In the genomic region with DNA sequence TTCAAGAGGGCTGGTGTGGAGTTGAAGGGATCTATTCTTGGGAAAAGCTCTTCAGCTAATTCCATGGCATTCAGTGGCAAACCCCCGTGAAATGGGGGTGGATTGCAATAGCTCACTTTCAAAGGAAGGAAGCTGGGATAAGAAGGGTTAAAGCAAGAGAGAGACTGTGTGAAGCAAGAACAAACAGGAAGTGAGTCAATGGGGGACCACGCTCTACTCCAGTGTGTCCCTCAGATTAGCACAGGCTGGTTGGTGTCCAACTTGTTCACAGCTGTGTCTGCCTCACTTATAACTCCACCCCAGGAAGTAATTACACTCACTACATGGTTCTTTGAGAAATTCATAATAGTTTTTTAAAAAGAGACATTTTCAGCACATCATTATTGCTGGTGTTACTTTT, we compare ENCODE assay signal across 12 mouse cellular contexts. TPM values are rescaled to one million over a fixed set of nuclear protein-coding genes. Genes with fewer than 3 reads are reported as not detected.
DNase-seq lines count a peak whose midpoint lies in the region; ATAC-seq and TF ChIP-seq lines count a peak whose summit lies in the region.
"Had no signal": no experiment of that assay in that cellular context is flagged by ENCODE, and none has a peak within 500 bp of the region (broad histone marks: within the 10 kb centered on the region; RNA-seq: fewer than 3 reads in every experiment).

No protein-coding gene starts in this region.

- no peaks in the 10 kb centered on the region for H3K27me3 ChIP-seq in kidney, embryonic 15.5 days
- H3K27me3 ChIP-seq in MEL (ENCODE audit: control insufficient read depth in 1 of 2, insufficient read depth in 2 of 2, low read length in 2 of 2) = no peaks in the 10 kb centered on the region
- H3K27me3 ChIP-seq in intestine, postnatal 0 days (replicated peaks; ENCODE audit: control insufficient read depth, insufficient read depth, low read length) = no peaks in the 10 kb centered on the region
- H3K27me3 ChIP-seq in cerebellum, adult 2 months (ENCODE audit: control insufficient read depth, insufficient read depth, low read length) = no peaks in the 10 kb centered on the region
- H3K27me3 ChIP-seq: stomach, embryonic 15.5 days had no signal

- ATAC-seq in kidney, embryonic 15.5 days (replicated peaks; ENCODE audit: low FRiP score) = no peak
- no peak for ATAC-seq in intestine, postnatal 0 days

- H3K27ac ChIP-seq in kidney, embryonic 15.5 days = no peak overlapping the region
- peak overlapping the region; percentile 10 for H3K27ac ChIP-seq in MEL (ENCODE audit: control insufficient read depth, low read depth, low read length)
- H3K27ac ChIP-seq in intestine, postnatal 0 days (ENCODE audit: low read depth, low read length) = no peak overlapping the region
- no peak overlapping the region for H3K27ac ChIP-seq in cerebellum, adult 2 months (ENCODE audit: insufficient read depth, low read length)
- H3K27ac ChIP-seq: stomach, embryonic 15.5 days had no signal

- intact Hi-C loops in heart, postnatal 14 days (cut with DNase I) = no loop called here

- WGBS in kidney, embryonic 15.5 days = 36% methylated on average over 2 of the region's 2 CpGs
- 41% methylated on average over 2 of the region's 2 CpGs for WGBS in intestine, postnatal 0 days
- 47% methylated on average over 2 of the region's 2 CpGs for WGBS in cerebellum, adult 2 months

- peaks cover 4% of the 10 kb centered on the region; the same call in 1 of the 2 replicates for H3K4me1 ChIP-seq in kidney, embryonic 15.5 days
- H3K4me1 ChIP-seq in MEL (ENCODE audit: control insufficient read depth in 1 of 2, insufficient read depth in 2 of 2, low read length in 2 of 2) = peaks cover 5 to 28% of the 10 kb centered on the region in 2 experiments; a peak in 3 of 4 replicates
- no peaks in the 10 kb centered on the region for H3K4me1 ChIP-seq in intestine, postnatal 0 days (replicated peaks; ENCODE audit: control insufficient read depth, insufficient read depth, low read length)
- no peaks in the 10 kb centered on the region for H3K4me1 ChIP-seq in cerebellum, adult 2 months (ENCODE audit: control insufficient read depth, insufficient read depth, low read length)
- H3K4me1 ChIP-seq: stomach, embryonic 15.5 days had no signal

- H3K79me2 ChIP-seq in MEL (ENCODE audit: control insufficient read depth, insufficient read depth, low read length, poor library complexity) = no peaks in the 10 kb centered on the region

- H3K36me3 ChIP-seq in kidney, embryonic 15.5 days = no peaks in the 10 kb centered on the region
- H3K36me3 ChIP-seq in MEL (ENCODE audit: control insufficient read depth in 1 of 2, insufficient read depth in 2 of 2, low read length in 2 of 2) = peaks cover 0 to 22% of the 10 kb centered on the region in 2 experiments; a peak in 2 of 4 replicates
- no peaks in the 10 kb centered on the region for H3K36me3 ChIP-seq in intestine, postnatal 0 days (ENCODE audit: control insufficient read depth, insufficient read depth)
- H3K36me3 ChIP-seq: stomach, embryonic 15.5 days had no signal

- peak; percentile 16 for DNase-seq in kidney, postnatal 14 days
- peak; percentile 86 for DNase-seq in MEL (ENCODE audit: low read depth, low spot score)
- DNase-seq in heart, postnatal 14 days = peak; percentile 20 to 47
- DNase-seq in naive thymus-derived CD4-positive, alpha-beta T cell, adult 2 months (ENCODE audit: low read depth) = peak; percentile 16
- no peak for DNase-seq in gastrocnemius, postnatal 10 days
- DNase-seq in cerebellum, adult 2 months = no peak
- DNase-seq: adrenal gland, adult 8-10 months; cerebellum, postnatal 10 days; kidney, adult 18-20 months had no signal

- no peak overlapping the region for H3K9ac ChIP-seq in kidney, embryonic 15.5 days
- H3K9ac ChIP-seq in MEL (ENCODE audit: control insufficient read depth, low read depth, low read length, poor library complexity, severe bottlenecking) = no peak overlapping the region
- no peak overlapping the region for H3K9ac ChIP-seq in intestine, postnatal 0 days (ENCODE audit: low read depth, low read length)
- H3K9ac ChIP-seq: stomach, embryonic 15.5 days had no signal

- TF ChIP-seq CTCF in MEL (IDR thresholded peaks at IDR 0.05 in 2 of 3, conservative IDR thresholded peaks at IDR 0.05 in 1 of 3; ENCODE audit: control insufficient read depth in 1 of 3, insufficient read depth in 1 of 3, low read depth in 2 of 3, low read length in 3 of 3, poor library complexity in 1 of 3, severe bottlenecking in 1 of 3) = no peak
- TF ChIP-seq CTCF in intestine, postnatal 0 days (IDR thresholded peaks at IDR 0.05; ENCODE audit: low read depth) = no peak
- TF ChIP-seq CTCF in cerebellum, adult 2 months (IDR thresholded peaks at IDR 0.05; ENCODE audit: borderline replicate concordance, insufficient read depth, low read depth, low read length) = no peak

- no peak overlapping the region for H3K4me3 ChIP-seq in kidney, embryonic 15.5 days (replicated peaks)
- H3K4me3 ChIP-seq in MEL (ENCODE audit: control insufficient read depth in 1 of 2, insufficient read depth in 1 of 2, low read depth in 2 of 2, low read length in 2 of 2) = no peak overlapping the region
- H3K4me3 ChIP-seq in intestine, postnatal 0 days (ENCODE audit: low read depth, low read length) = no peak overlapping the region
- no peak overlapping the region for H3K4me3 ChIP-seq in cerebellum, adult 2 months (replicated peaks; ENCODE audit: insufficient read depth, low read depth, low read length)
- H3K4me3 ChIP-seq: stomach, embryonic 15.5 days had no signal

- TF ChIP-seq EP300 in MEL (IDR thresholded peaks at IDR 0.05; ENCODE audit: low read depth in 1 of 2, low read length in 2 of 2) = peak; percentile 84 to 88

- H3K9me3 ChIP-seq in kidney, embryonic 15.5 days (replicated peaks) = no peaks in the 10 kb centered on the region; the same call in 1 of the 2 replicates
- H3K9me3 ChIP-seq in MEL (replicated peaks; ENCODE audit: insufficient read depth, low read length) = no peaks in the 10 kb centered on the region
- no peaks in the 10 kb centered on the region for H3K9me3 ChIP-seq in intestine, postnatal 0 days (ENCODE audit: control insufficient read depth)
- H3K9me3 ChIP-seq: stomach, embryonic 15.5 days had no signal

- no peak overlapping the region for H3K4me2 ChIP-seq in kidney, embryonic 15.5 days
- H3K4me2 ChIP-seq in intestine, postnatal 0 days (replicated peaks; ENCODE audit: low read depth) = no peak overlapping the region
- H3K4me2 ChIP-seq: stomach, embryonic 15.5 days had no signal

- TF ChIP-seq RAD21 in MEL (IDR thresholded peaks at IDR 0.05; ENCODE audit: low read depth, low read length) = no peak

- TF ChIP-seq POLR2A in MEL (IDR thresholded peaks at IDR 0.05; ENCODE audit: control insufficient read depth in 1 of 2, insufficient read depth in 1 of 2, low read depth in 1 of 2, low read length in 2 of 2, poor library complexity in 1 of 2) = no peak
- no peak for TF ChIP-seq POLR2A in cerebellum, adult 2 months (IDR thresholded peaks at IDR 0.05; ENCODE audit: borderline replicate concordance, insufficient read depth, low read length)

TF ChIP-seq in MEL, 35 proteins besides CTCF, POLR2A, EP300 and RAD21:
- TF ChIP-seq MAX (IDR thresholded peaks at IDR 0.05; ENCODE audit: low read length) (peak; percentile 60; the same call in 1 of the 2 replicates), MXI1 (IDR thresholded peaks at IDR 0.05; ENCODE audit: low read depth, low read length) (peak; percentile 51; the same call in 1 of the 2 replicates), RCOR1 (IDR thresholded peaks at IDR 0.05; ENCODE audit: low read depth, low read length) (no peak), ZMIZ1 (IDR thresholded peaks at IDR 0.05; ENCODE audit: low read depth, low read length) (no peak), ZC3H11A (IDR thresholded peaks at IDR 0.05; ENCODE audit: low read depth, low read length) (no peak), TBP (IDR thresholded peaks at IDR 0.05; ENCODE audit: low read depth, low read length) (0 out of 2 replicates have a peak, but pooled peaks have one; percentile 16), ETS1 (IDR thresholded peaks at IDR 0.05; ENCODE audit: low read depth, low read length) (peak; percentile 94), NRF1 (IDR thresholded peaks at IDR 0.05; ENCODE audit: insufficient read depth, low read depth, low read length, poor library complexity, severe bottlenecking) (no peak), TAL1 (IDR thresholded peaks at IDR 0.05; ENCODE audit: low read length) (peak; percentile 78), POLR2AphosphoS2 (IDR thresholded peaks at IDR 0.05; ENCODE audit: low read length) (no peak), SIN3A (IDR thresholded peaks at IDR 0.05; ENCODE audit: low read length) (peak; percentile 77), SMC3 (IDR thresholded peaks at IDR 0.05; ENCODE audit: low read depth, low read length) (no peak), GATA1 (IDR thresholded peaks at IDR 0.05; ENCODE audit: low read depth, low read length) (peak; percentile 75), ELF1 (IDR thresholded peaks at IDR 0.05; ENCODE audit: low read depth, low read length) (peak; percentile 74), TCF12 (IDR thresholded peaks at IDR 0.05; ENCODE audit: low read depth, low read length) (peak; percentile 90), MYC (IDR thresholded peaks at IDR 0.05; ENCODE audit: low read depth, low read length) (peak; percentile 85; the same call in 1 of the 2 replicates), MAFK (IDR thresholded peaks at IDR 0.05; ENCODE audit: borderline replicate concordance, low read depth, low read length) (no peak)

RNA-seq across cellular contexts. Expression of gene Cnih3, which starts 19.8 kb away (rescaled TPM):
- 0.10 TPM in 1 of 2 replicates, not detected in the other for polyA plus RNA-seq in kidney, embryonic 15.5 days (2015; fragmentation: Nextera tagmentation; extraction: Ambion mirVana)
- not detected in 2 replicates for total RNA-seq in MEL (2012; rRNA removed)
- not detected for polyA plus RNA-seq in MEL (2012; ENCODE audit: insufficient read depth in 1 of 2, insufficient read length in 2 of 2, low read depth in 1 of 2, low replicate concordance in 2 of 2, missing spikeins in 1 of 2)
- not detected for total RNA-seq in heart, postnatal 14 days (2021)
- polyA plus RNA-seq in intestine, postnatal 0 days (2015; fragmentation: Nextera tagmentation; extraction: Ambion mirVana) = 0.13 and 0.25 TPM in 2 replicates
- total RNA-seq in gastrocnemius, postnatal 10 days (2021) = under 1 TPM; 0.18 to 0.42 TPM
- 5.1 and 6.9 TPM in 2 replicates for polyA plus RNA-seq in cerebellum, adult 2 months (2012; rRNA removed)

Comparison
In these comparisons a context has a peak if more than half of its experiments do, and no peak if none do; other contexts are left out.
1. DNase-seq: peak in kidney, postnatal 14 days (single experiment), MEL (single experiment), heart, postnatal 14 days (2 of 2) and naive thymus-derived CD4-positive, alpha-beta T cell, adult 2 months (single experiment); none in gastrocnemius, postnatal 10 days (single experiment) and cerebellum, adult 2 months (0 of 2).